Comparison of ENCODE assay signal across 17 mouse cellular contexts in genomic region chr8:122824986-122825385, GRCm38 (mm10). TPM values are rescaled to one million over a fixed set of nuclear protein-coding genes. Genes with fewer than 3 reads are reported as not detected.
DNase-seq lines count a peak whose midpoint lies in the region; ATAC-seq and TF ChIP-seq lines count a peak whose summit lies in the region.
"Had no signal": no experiment of that assay in that cellular context is flagged by ENCODE, and none has a peak within 500 bp of the region (broad histone marks: within the 10 kb centered on the region; RNA-seq: fewer than 3 reads in every experiment).

No protein-coding gene starts in this region.

- no peak overlapping the region for H3K4me3 ChIP-seq in gastrocnemius, adult 2 months
- no peak overlapping the region for H3K4me3 ChIP-seq in neural tube, embryonic 13.5 days
- H3K4me3 ChIP-seq: hindbrain, embryonic 10.5 days; liver, embryonic 15.5 days had no signal

- no peak overlapping the region for H3K27ac ChIP-seq in gastrocnemius, adult 2 months
- H3K27ac ChIP-seq in neural tube, embryonic 13.5 days (replicated peaks) = 0 out of 2 replicates have a peak overlapping the region, but pooled peaks have one; percentile 1
- H3K27ac ChIP-seq: liver, embryonic 15.5 days had no signal

- no peak for ATAC-seq in neural tube, embryonic 13.5 days (ENCODE audit: low read depth)
- ATAC-seq: CD4-positive, CD25-positive, alpha-beta regulatory T cell, adult 4 months; intestine, embryonic 16.5 days had no signal

- no peaks in the 10 kb centered on the region for H3K9me3 ChIP-seq in neural tube, embryonic 13.5 days
- H3K9me3 ChIP-seq: hindbrain, embryonic 10.5 days; liver, embryonic 15.5 days had no signal

- no peak overlapping the region for H3K9ac ChIP-seq in neural tube, embryonic 13.5 days
- H3K9ac ChIP-seq: liver, embryonic 15.5 days had no signal

- 77% methylated on average over 9 of the region's 9 CpGs for WGBS in neural tube, embryonic 13.5 days

- no peak for TF ChIP-seq CTCF in gastrocnemius, adult 2 months (IDR thresholded peaks at IDR 0.05)

- no peaks in the 10 kb centered on the region for H3K36me3 ChIP-seq in neural tube, embryonic 13.5 days
- H3K36me3 ChIP-seq: hindbrain, embryonic 10.5 days; liver, embryonic 15.5 days had no signal

- H3K27me3 ChIP-seq in neural tube, embryonic 13.5 days = no peaks in the 10 kb centered on the region

- peak; percentile 50 for DNase-seq in gastrocnemius, adult 2 months
- DNase-seq in gastrocnemius, postnatal 10 days = no peak
- DNase-seq in neural tube, embryonic 10.5 days (ENCODE audit: extremely low spot score, low spot score) = no peak
- peak; percentile 83 to 91 for DNase-seq in kidney, postnatal 25 days
- no peak for DNase-seq in left cerebral cortex, adult 18-20 months (ENCODE audit: low spot score in 2 of 2)
- no peak for DNase-seq in embryo, embryonic 10.5 days (ENCODE audit: low spot score)
- DNase-seq: adrenal gland, postnatal 10 days; layer of hippocampus, adult 9-11 months; lung, postnatal 14 days had no signal

- intact Hi-C loops in gastrocnemius, adult 2 months (cut with DNase I) = no loop called here

- H3K4me1 ChIP-seq in neural tube, embryonic 13.5 days (replicated peaks) = peaks cover 29% of the 10 kb centered on the region
- H3K4me1 ChIP-seq: liver, embryonic 15.5 days had no signal

- no peak overlapping the region for H3K4me2 ChIP-seq in neural tube, embryonic 13.5 days
- H3K4me2 ChIP-seq: liver, embryonic 15.5 days had no signal

RNA-seq across cellular contexts. Expression of gene Cdh15, which starts 22.8 kb away (rescaled TPM):
- 10 to 100 TPM; 19.0 to 22.8 TPM for total RNA-seq in gastrocnemius, adult 2 months (2021)
- 10 to 100 TPM; 29.3 to 36.6 TPM for total RNA-seq in gastrocnemius, postnatal 10 days (2021)
- 2.7 and 3.5 TPM in 2 replicates for polyA plus RNA-seq in neural tube, embryonic 13.5 days (2015; fragmentation: Nextera tagmentation; extraction: Ambion mirVana)
- total RNA-seq in left cerebral cortex, adult 18-20 months (2021) = under 1 TPM; 0.63 to 0.79 TPM
- total RNA-seq: megakaryocyte-erythroid progenitor cell, adult 5-6 weeks had no signal
- polyA plus RNA-seq: gonadal fat pad, adult 2 months; spleen, adult 2 months had no signal

RNA-seq across cellular contexts. Expression of gene Acsf3, which starts 49.7 kb away (rescaled TPM):
- total RNA-seq in gastrocnemius, adult 2 months (2021) = 10 to 100 TPM; 11.1 to 16.4 TPM
- total RNA-seq in gastrocnemius, postnatal 10 days (2021) = 10 to 100 TPM; 14.3 to 15.0 TPM
- polyA plus RNA-seq in neural tube, embryonic 13.5 days (2015; fragmentation: Nextera tagmentation; extraction: Ambion mirVana) = 15.6 and 17.1 TPM in 2 replicates
- total RNA-seq in left cerebral cortex, adult 18-20 months (2021) = 10 to 100 TPM; 18.2 to 21.9 TPM

Comparison
In these comparisons a context has a peak if more than half of its experiments do, and no peak if none do; other contexts are left out.
1. DNase-seq: peak in gastrocnemius, adult 2 months (single experiment) and kidney, postnatal 25 days (2 of 2); none in gastrocnemius, postnatal 10 days (single experiment), neural tube, embryonic 10.5 days (single experiment), left cerebral cortex, adult 18-20 months (0 of 2) and embryo, embryonic 10.5 days (single experiment).
2. RNA of gene Cdh15, which starts 22.8 kb away (total RNA-seq): 29.3 to 36.6 TPM in gastrocnemius, postnatal 10 days and 19.0 to 22.8 TPM in gastrocnemius, adult 2 months; 0.63 to 0.79 TPM in left cerebral cortex, adult 18-20 months; every median in the first group is over 10 times any median in the second.